Mouse (Mus musculus): ENCODE measurements around the gene Ube2l3.

GRCm38 (mm10) chr16:17147391-17147929, 55.0 kb downstream of the Ube2l3 start:
- TF ChIP-seq CTCF (IDR thresholded peaks at IDR 0.05; ENCODE audit: low read depth) (no peak), EP300 (IDR thresholded peaks at IDR 0.05; ENCODE audit: low read depth) (no peak)

Data from liver, embryonic 14.5 days (tissue).